Mouse (Mus musculus): Measurements from ENCODE around the gene Vmn2r6. TPM values are rescaled to one million over a fixed set of nuclear protein-coding genes. Genes with fewer than 3 reads are reported as not detected.
"Not testable (repeated sequence)": the region's sequence is repeated elsewhere in the genome, so short reads cannot be mapped to it uniquely, and the experiment has no call there.

The Vmn2r6 gene
- not detected in 2 replicates for polyA plus RNA-seq (2014; fragmentation: Nextera tagmentation; extraction: Ambion mirVana)

GRCm38 (mm10) chr3:64565730-64566129, at the start of gene Vmn2r6:
Vmn2r6 (minus strand) TSS chr3:64565830.
- 88% methylated on average over 2 of the region's 2 CpGs for WGBS
- not testable (repeated sequence) for H3K4me2 ChIP-seq (ENCODE audit: low read depth, severe bottlenecking); H3K36me3 ChIP-seq (ENCODE audit: control insufficient read depth, insufficient read depth, low read length); H3K4me1 ChIP-seq (ENCODE audit: control insufficient read depth, insufficient read depth, low read length); DNase-seq (ENCODE audit: low spot score); H3K9ac ChIP-seq (ENCODE audit: low read length); H3K9me3 ChIP-seq (ENCODE audit: control insufficient read depth, low read length); H3K27me3 ChIP-seq (ENCODE audit: control insufficient read depth, insufficient read depth, low read length); ATAC-seq (ENCODE audit: insufficient number of reproducible peaks, low FRiP score, low TSS enrichment, low read depth); H3K4me3 ChIP-seq (ENCODE audit: low read depth, low read length); H3K27ac ChIP-seq (replicated peaks; ENCODE audit: low read depth, low read length)

GRCm38 (mm10) chr3:64587618-64588017, 22.0 kb upstream of the Vmn2r6 start:
- Histone ChIP-seq H3K9me3 (ENCODE audit: control insufficient read depth, low read length) (no peaks in the 10 kb centered on the region), H3K4me2 (ENCODE audit: low read depth, severe bottlenecking) (no peak overlapping the region), H3K27ac (replicated peaks; ENCODE audit: low read depth, low read length) (no peak overlapping the region), H3K36me3 (ENCODE audit: control insufficient read depth, insufficient read depth, low read length) (no peaks in the 10 kb centered on the region), H3K9ac (ENCODE audit: low read length) (no peak overlapping the region), H3K27me3 (ENCODE audit: control insufficient read depth, insufficient read depth, low read length) (no peaks in the 10 kb centered on the region), H3K4me3 (ENCODE audit: low read depth, low read length) (no peak overlapping the region), H3K4me1 (ENCODE audit: control insufficient read depth, insufficient read depth, low read length) (no peaks in the 10 kb centered on the region)
- DNase-seq (ENCODE audit: low spot score): peak; percentile 26
- ATAC-seq (ENCODE audit: insufficient number of reproducible peaks, low FRiP score, low TSS enrichment, low read depth): no peak
- 72% methylated on average over 9 of the region's 9 CpGs for WGBS

- not testable (repeated sequence) for DNase-seq (ENCODE audit: low spot score); H3K9me3 ChIP-seq (ENCODE audit: control insufficient read depth, low read length); H3K4me1 ChIP-seq (ENCODE audit: control insufficient read depth, insufficient read depth, low read length); H3K27ac ChIP-seq (replicated peaks; ENCODE audit: low read depth, low read length); H3K4me2 ChIP-seq (ENCODE audit: low read depth, severe bottlenecking); ATAC-seq (ENCODE audit: insufficient number of reproducible peaks, low FRiP score, low TSS enrichment, low read depth); H3K9ac ChIP-seq (ENCODE audit: low read length); H3K36me3 ChIP-seq (ENCODE audit: control insufficient read depth, insufficient read depth, low read length); H3K4me3 ChIP-seq (ENCODE audit: low read depth, low read length); H3K27me3 ChIP-seq (ENCODE audit: control insufficient read depth, insufficient read depth, low read length)
- WGBS: 42% methylated on average over 2 of the region's 2 CpGs
Observed at GRCm38 (mm10) chr3:64568793-64569192, 3.2 kb upstream of the Vmn2r6 start.

- not testable (repeated sequence) for H3K9ac ChIP-seq (ENCODE audit: low read length); H3K4me2 ChIP-seq (ENCODE audit: low read depth, severe bottlenecking); H3K27me3 ChIP-seq (ENCODE audit: control insufficient read depth, insufficient read depth, low read length)
Observed at GRCm38 (mm10) chr3:64523585-64523984, 42.0 kb downstream of the Vmn2r6 start.

GRCm38 (mm10) chr3:64509742-64510141, 55.9 kb downstream of the Vmn2r6 start, which contains the start of gene Vmn2r5:
Vmn2r5 (minus strand) TSS chr3:64509842.
- no CpG with 5 or more reads among the region's 2 CpGs for WGBS
- not testable (repeated sequence) for H3K27me3 ChIP-seq (ENCODE audit: control insufficient read depth, insufficient read depth, low read length); H3K36me3 ChIP-seq (ENCODE audit: control insufficient read depth, insufficient read depth, low read length); H3K9me3 ChIP-seq (ENCODE audit: control insufficient read depth, low read length); H3K27ac ChIP-seq (replicated peaks; ENCODE audit: low read depth, low read length); H3K4me3 ChIP-seq (ENCODE audit: low read depth, low read length); H3K4me1 ChIP-seq (ENCODE audit: control insufficient read depth, insufficient read depth, low read length); DNase-seq (ENCODE audit: low spot score); ATAC-seq (ENCODE audit: insufficient number of reproducible peaks, low FRiP score, low TSS enrichment, low read depth); H3K4me2 ChIP-seq (ENCODE audit: low read depth, severe bottlenecking); H3K9ac ChIP-seq (ENCODE audit: low read length)

More at GRCm38 (mm10) chr3:64523585-64523984, 42.0 kb downstream of the Vmn2r6 start:
- H3K4me1 ChIP-seq (ENCODE audit: control insufficient read depth, insufficient read depth, low read length); H3K9me3 ChIP-seq (ENCODE audit: control insufficient read depth, low read length); DNase-seq (ENCODE audit: low spot score); H3K27ac ChIP-seq (replicated peaks; ENCODE audit: low read depth, low read length); H3K4me3 ChIP-seq (ENCODE audit: low read depth, low read length); ATAC-seq (ENCODE audit: insufficient number of reproducible peaks, low FRiP score, low TSS enrichment, low read depth); H3K36me3 ChIP-seq (ENCODE audit: control insufficient read depth, insufficient read depth, low read length): not testable (repeated sequence)
- WGBS: 69% methylated on average over 1 of the region's 1 CpGs

Other genes starting within 250 kb of the Vmn2r6 start
- not detected in 2 replicates for gene Vmn2r4, start 150.5 kb downstream of the Vmn2r6 start, polyA plus RNA-seq (2014; fragmentation: Nextera tagmentation; extraction: Ambion mirVana)
- gene Vmn2r5, start 56.0 kb downstream of the Vmn2r6 start, polyA plus RNA-seq (2014; fragmentation: Nextera tagmentation; extraction: Ambion mirVana): not detected in 2 replicates